Mouse (Mus musculus) lung, adult 2 months (tissue): Measurements from ENCODE around the gene Sptbn4.

Experiments
- CTCF ChIP-seq: fragments of 200-500 bp; IDR thresholded peaks from 2 replicates; pipeline ENCODE4 v1.5.1; 2011; ENCODE audit warnings: mild to moderate bottlenecking, low read length, control low read depth; ENCODE audit not compliant: insufficient read depth
- POLR2A ChIP-seq: fragments of 200-500 bp; IDR thresholded peaks from 2 replicates; pipeline ENCODE4 v1.6.1; 2011; ENCODE audit warnings: low read depth, mild to moderate bottlenecking, control low read depth, low read length, borderline replicate concordance; ENCODE audit errors: extremely low read depth

- TF ChIP-seq POLR2A, result no peak
- TF ChIP-seq CTCF, result no peak; the same call in 1 of the 2 replicates
Measured at GRCm38 (mm10) chr7:27307551-27307950, 139.9 kb downstream of the Sptbn4 start.
